Mouse (Mus musculus): Measurements from ENCODE around the gene Mlf2.

DNA sequence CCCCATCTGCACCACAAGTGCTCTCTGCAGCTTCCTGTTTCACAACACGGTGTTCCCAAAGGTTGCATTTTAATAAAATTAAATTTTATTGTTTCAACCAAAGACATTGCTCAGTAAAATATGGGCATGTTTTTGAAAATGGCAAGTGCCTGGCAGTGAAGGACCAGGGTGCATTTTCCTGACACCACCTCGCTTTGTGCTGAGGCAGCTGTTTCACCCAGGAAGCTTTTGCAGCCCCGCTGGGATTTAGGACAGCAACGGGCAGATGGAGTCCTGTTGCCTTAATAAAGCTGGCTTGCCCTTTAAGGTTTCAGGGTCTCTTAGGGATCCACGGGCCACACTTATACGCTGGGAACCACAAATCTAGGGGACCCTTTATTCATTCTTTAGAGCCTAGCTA, 40.2 kb upstream of the Mlf2 start:
- TF ChIP-seq CTCF (IDR thresholded peaks at IDR 0.05; ENCODE audit: borderline replicate concordance, insufficient read depth, low read length) (no peak), POLR2A (IDR thresholded peaks at IDR 0.05; ENCODE audit: low read depth, low read length) (no peak)

Data from embryonic fibroblast, embryonic 13.5 days (primary cell).